Mouse (Mus musculus): ENCODE data around the gene Pole2. TPM values are rescaled to one million over a fixed set of nuclear protein-coding genes. Genes with fewer than 3 reads are reported as not detected.

The Pole2 gene
- total and polyA plus RNA-seq, 3 experiments, result 14.4 to 89.5 (median 18.0) TPM

GRCm38 (mm10) chr12:69262251-69262650 is 34.3 kb upstream of the Pole2 start:
- H3K27me3 ChIP-seq (ENCODE audit: control insufficient read depth in 1 of 2, insufficient read depth in 2 of 2, low read length in 2 of 2), result peaks cover 0 to 4% of the 10 kb centered on the region in 2 experiments; a peak in 2 of 4 replicates

GRCm38 (mm10) chr12:69257836-69258235 is 29.8 kb upstream of the Pole2 start:
- no peaks in the 10 kb centered on the region for H3K9me3 ChIP-seq (replicated peaks; ENCODE audit: insufficient read depth, low read length)
- H3K27ac ChIP-seq (ENCODE audit: control insufficient read depth, low read depth, low read length), result no peak overlapping the region
- TF ChIP-seq ETS1 (IDR thresholded peaks at IDR 0.05; ENCODE audit: low read depth, low read length) (no peak), GABPA (IDR thresholded peaks at IDR 0.05; ENCODE audit: low read depth, low read length) (no peak), CTCF (IDR thresholded peaks at IDR 0.05 in 2 of 3, conservative IDR thresholded peaks at IDR 0.05 in 1 of 3; ENCODE audit: control insufficient read depth in 1 of 3, insufficient read depth in 1 of 3, low read depth in 2 of 3, low read length in 3 of 3, poor library complexity in 1 of 3, severe bottlenecking in 1 of 3) (no peak), RAD21 (IDR thresholded peaks at IDR 0.05; ENCODE audit: low read depth, low read length) (no peak), ZC3H11A (IDR thresholded peaks at IDR 0.05; ENCODE audit: low read depth, low read length) (no peak), MAFK (IDR thresholded peaks at IDR 0.05; ENCODE audit: borderline replicate concordance, low read depth, low read length) (no peak), TAL1 (IDR thresholded peaks at IDR 0.05; ENCODE audit: low read length) (no peak)
- no peak for DNase-seq (ENCODE audit: low read depth, low spot score)
- H3K79me2 ChIP-seq (ENCODE audit: control insufficient read depth, insufficient read depth, low read length, poor library complexity), result no peaks in the 10 kb centered on the region
- H3K36me3 ChIP-seq (ENCODE audit: control insufficient read depth in 1 of 2, insufficient read depth in 2 of 2, low read length in 2 of 2), result no peaks in the 10 kb centered on the region
- H3K27me3 ChIP-seq (ENCODE audit: control insufficient read depth in 1 of 2, insufficient read depth in 2 of 2, low read length in 2 of 2), result peaks cover 0 to 5% of the 10 kb centered on the region in 2 experiments; a peak in 2 of 4 replicates
- no peak overlapping the region for H3K4me3 ChIP-seq (ENCODE audit: control insufficient read depth in 1 of 2, insufficient read depth in 1 of 2, low read depth in 2 of 2, low read length in 2 of 2)
- H3K4me1 ChIP-seq (ENCODE audit: control insufficient read depth in 1 of 2, insufficient read depth in 2 of 2, low read length in 2 of 2), result no peaks in the 10 kb centered on the region
- no peak overlapping the region for H3K9ac ChIP-seq (ENCODE audit: control insufficient read depth, low read depth, low read length, poor library complexity, severe bottlenecking)

More at GRCm38 (mm10) chr12:69262251-69262650, 34.3 kb upstream of the Pole2 start:
- no peak for DNase-seq (ENCODE audit: low read depth, low spot score)
- no peak overlapping the region for H3K4me3 ChIP-seq (ENCODE audit: control insufficient read depth in 1 of 2, insufficient read depth in 1 of 2, low read depth in 2 of 2, low read length in 2 of 2)
- no peak overlapping the region for H3K27ac ChIP-seq (ENCODE audit: control insufficient read depth, low read depth, low read length)
- no peaks in the 10 kb centered on the region for H3K9me3 ChIP-seq (replicated peaks; ENCODE audit: insufficient read depth, low read length)
- no peaks in the 10 kb centered on the region for H3K36me3 ChIP-seq (ENCODE audit: control insufficient read depth in 1 of 2, insufficient read depth in 2 of 2, low read length in 2 of 2)
- no peak overlapping the region for H3K9ac ChIP-seq (ENCODE audit: control insufficient read depth, low read depth, low read length, poor library complexity, severe bottlenecking)
- no peaks in the 10 kb centered on the region for H3K79me2 ChIP-seq (ENCODE audit: control insufficient read depth, insufficient read depth, low read length, poor library complexity)
- no peak for TF ChIP-seq EP300 (IDR thresholded peaks at IDR 0.05; ENCODE audit: low read depth in 1 of 2, low read length in 2 of 2)
- no peak for TF ChIP-seq CHD2 (IDR thresholded peaks at IDR 0.05; ENCODE audit: low read length)
- no peak for TF ChIP-seq E2F4 (IDR thresholded peaks at IDR 0.05; ENCODE audit: borderline replicate concordance, low read depth, low read length)
- TF ChIP-seq UBTF (IDR thresholded peaks at IDR 0.05; ENCODE audit: borderline replicate concordance, insufficient read depth, low read depth, low read length), result no peak
- no peak for TF ChIP-seq ZMIZ1 (IDR thresholded peaks at IDR 0.05; ENCODE audit: low read depth, low read length)
- TF ChIP-seq HCFC1 (IDR thresholded peaks at IDR 0.05; ENCODE audit: low read depth, low read length), result no peak
- no peak for TF ChIP-seq POLR2AphosphoS2 (IDR thresholded peaks at IDR 0.05; ENCODE audit: low read length)
- TF ChIP-seq CTCF (IDR thresholded peaks at IDR 0.05 in 2 of 3, conservative IDR thresholded peaks at IDR 0.05 in 1 of 3; ENCODE audit: control insufficient read depth in 1 of 3, insufficient read depth in 1 of 3, low read depth in 2 of 3, low read length in 3 of 3, poor library complexity in 1 of 3, severe bottlenecking in 1 of 3), result no peak
- TF ChIP-seq USF2 (IDR thresholded peaks at IDR 0.05; ENCODE audit: borderline replicate concordance in 1 of 2, insufficient read depth in 1 of 2, low read depth in 1 of 2, low read length in 2 of 2), result no peak
- TF ChIP-seq ZNF384 (IDR thresholded peaks at IDR 0.05; ENCODE audit: low read depth, low read length), result no peak
- no peak for TF ChIP-seq TCF12 (IDR thresholded peaks at IDR 0.05; ENCODE audit: low read depth, low read length)
- no peaks in the 10 kb centered on the region for H3K4me1 ChIP-seq (ENCODE audit: control insufficient read depth in 1 of 2, insufficient read depth in 2 of 2, low read length in 2 of 2)

All from MEL (cell line).